Mouse (Mus musculus): ENCODE data around the gene Tex48. TPM values are rescaled to one million over a fixed set of nuclear protein-coding genes. Genes with fewer than 3 reads are reported as not detected.

The Tex48 gene
- polyA plus RNA-seq, 1 experiment from 2014 or later: not detected

GRCm38 (mm10) chr4:63557124-63558059 is 64.8 kb downstream of the Tex48 start:
- Histone ChIP-seq H3K4me2 (replicated peaks; ENCODE audit: low read depth) (peak overlapping the region; percentile 90; the same call in 1 of the 2 replicates), H3K36me3 (ENCODE audit: control insufficient read depth, insufficient read depth, low read length) (no peaks in the 10 kb centered on the region), H3K4me3 (ENCODE audit: low read depth, low read length) (no peak overlapping the region), H3K27ac (replicated peaks) (0 out of 2 replicates have a peak overlapping the region, but pooled peaks have one; percentile 8), H3K9ac (ENCODE audit: low read length) (no peak overlapping the region; the same call in 1 of the 2 replicates), H3K4me1 (replicated peaks; ENCODE audit: control insufficient read depth, insufficient read depth) (peaks cover 12% of the 10 kb centered on the region), H3K9me3 (ENCODE audit: control insufficient read depth, low read length) (no peaks in the 10 kb centered on the region), H3K27me3 (ENCODE audit: control insufficient read depth, insufficient read depth, low read length) (no peaks in the 10 kb centered on the region)
- 43% methylated on average over 16 of the region's 16 CpGs for WGBS
- TF ChIP-seq CTCF (IDR thresholded peaks at IDR 0.05; ENCODE audit: low read depth) (no peak), EP300 (optimal IDR thresholded peaks at IDR 0.05) (no peak)
- no peak for DNase-seq (ENCODE audit: low spot score)
- ATAC-seq (ENCODE audit: low FRiP score, low TSS enrichment): no peak

Other genes starting within 250 kb of the Tex48 start
- 2.0 and 2.2 TPM in 2 replicates for gene Akna, start 219.1 kb downstream of the Tex48 start, polyA plus RNA-seq (2015; fragmentation: Nextera tagmentation; extraction: Ambion mirVana)
- 1.2 and 2.0 TPM in 2 replicates for gene Whrn, start 126.4 kb downstream of the Tex48 start, polyA plus RNA-seq (2015; fragmentation: Nextera tagmentation; extraction: Ambion mirVana)
- gene Atp6v1g1, start 77.7 kb downstream of the Tex48 start, polyA plus RNA-seq (2015; fragmentation: Nextera tagmentation; extraction: Ambion mirVana): 221 and 234 TPM in 2 replicates
- 4.3 and 4.9 TPM in 2 replicates for gene Tmem268, start 63.6 kb downstream of the Tex48 start, polyA plus RNA-seq (2015; fragmentation: Nextera tagmentation; extraction: Ambion mirVana)
- gene Gm11213, start 17.2 kb downstream of the Tex48 start, polyA plus RNA-seq (2015; fragmentation: Nextera tagmentation; extraction: Ambion mirVana): not detected in 2 replicates
- not detected in 2 replicates for gene Gm11214, start 41.0 kb upstream of the Tex48 start, polyA plus RNA-seq (2015; fragmentation: Nextera tagmentation; extraction: Ambion mirVana)
- 0.04 and 0.18 TPM in 2 replicates for gene Tnfsf15, start 122.7 kb upstream of the Tex48 start, polyA plus RNA-seq (2015; fragmentation: Nextera tagmentation; extraction: Ambion mirVana)
- 0.04 TPM in 1 of 2 replicates, not detected in the other for gene Tnfsf8, start 238.9 kb upstream of the Tex48 start, polyA plus RNA-seq (2015; fragmentation: Nextera tagmentation; extraction: Ambion mirVana)